Mouse (Mus musculus): ENCODE results near the gene Saysd1. TPM values are rescaled to one million over a fixed set of nuclear protein-coding genes. Genes with fewer than 3 reads are reported as not detected.
A peak's percentile ranks its signal among the peaks of the same experiment; 100 is the strongest.

Saysd1 gene
- total and polyA plus RNA-seq, 3 experiments = 2.8 to 7.9 (median 2.8) TPM

DNA sequence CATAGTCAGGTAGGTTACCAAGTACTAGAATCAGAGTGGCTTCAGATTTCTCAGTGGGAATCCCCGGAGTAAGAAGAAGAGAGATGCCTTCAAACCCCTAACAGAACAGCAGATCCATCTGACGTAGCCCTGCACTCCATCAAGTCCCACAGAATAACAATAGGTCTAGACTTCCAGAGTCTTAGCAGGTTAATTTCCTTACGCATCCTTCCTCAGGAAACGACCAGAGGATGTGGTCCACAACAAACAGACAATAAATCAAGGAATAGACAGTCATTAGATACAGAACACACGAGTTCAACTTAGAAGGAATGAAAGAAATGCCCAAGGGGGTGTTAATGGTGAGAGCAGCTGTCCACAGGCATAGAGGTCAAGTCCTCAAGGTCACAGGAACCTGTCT, 43.4 kb downstream of the Saysd1 start:
- Histone ChIP-seq H3K4me3 (ENCODE audit: low read depth, low read length) (no peak overlapping the region), H3K9me3 (replicated peaks) (no peaks in the 10 kb centered on the region), H3K27me3 (ENCODE audit: insufficient read depth, low read length) (no peaks in the 10 kb centered on the region; the same call in 1 of the 2 replicates), H3K36me3 (replicated peaks) (no peaks in the 10 kb centered on the region), H3K4me1 (ENCODE audit: insufficient read depth, low read depth, low read length) (no peaks in the 10 kb centered on the region)
- TF ChIP-seq CTCF (IDR thresholded peaks at IDR 0.05; ENCODE audit: low read depth, low read length) (no peak), TAL1 (conservative IDR thresholded peaks at IDR 0.05; ENCODE audit: low read depth, low read length) (no peak), GATA1 (IDR thresholded peaks at IDR 0.05; ENCODE audit: borderline replicate concordance, low read length) (no peak), GATA2 (IDR thresholded peaks at IDR 0.05; ENCODE audit: borderline replicate concordance, low read depth, low read length) (no peak), POLR2AphosphoS5 (IDR thresholded peaks at IDR 0.05; ENCODE audit: insufficient replicate concordance, low read depth, low read length) (no peak)
- DNase-seq (ENCODE audit: low spot score) (no peak), ATAC-seq (ENCODE audit: extremely low read depth, insufficient number of reproducible peaks, low FRiP score, poor library complexity, severe bottlenecking) (no peak)

- peak; percentile 22 for DNase-seq (ENCODE audit: low spot score)
- H3K4me1 ChIP-seq (ENCODE audit: insufficient read depth, low read depth, low read length) = no peaks in the 10 kb centered on the region
- no peak overlapping the region for H3K4me3 ChIP-seq (ENCODE audit: low read depth, low read length)
- H3K27me3 ChIP-seq (ENCODE audit: insufficient read depth, low read length) = peaks cover 3% of the 10 kb centered on the region; the same call in 1 of the 2 replicates
- no peaks in the 10 kb centered on the region for H3K9me3 ChIP-seq (replicated peaks)
- no peaks in the 10 kb centered on the region for H3K36me3 ChIP-seq (replicated peaks)
- TF ChIP-seq POLR2AphosphoS5 (IDR thresholded peaks at IDR 0.05; ENCODE audit: insufficient replicate concordance, low read depth, low read length) = no peak
- no peak for TF ChIP-seq GATA2 (IDR thresholded peaks at IDR 0.05; ENCODE audit: borderline replicate concordance, low read depth, low read length)
- TF ChIP-seq TAL1 (conservative IDR thresholded peaks at IDR 0.05; ENCODE audit: low read depth, low read length) = no peak
- TF ChIP-seq CTCF (IDR thresholded peaks at IDR 0.05; ENCODE audit: low read depth, low read length) = no peak
- no peak for TF ChIP-seq GATA1 (IDR thresholded peaks at IDR 0.05; ENCODE audit: borderline replicate concordance, low read length)
- no peak for ATAC-seq (ENCODE audit: extremely low read depth, insufficient number of reproducible peaks, low FRiP score, poor library complexity, severe bottlenecking)
These were observed 44.8 kb downstream of the Saysd1 start for GRCm38 (mm10) chr14:20093493-20093892.

- ATAC-seq (ENCODE audit: extremely low read depth, insufficient number of reproducible peaks, low FRiP score, poor library complexity, severe bottlenecking) (no peak), DNase-seq (ENCODE audit: low spot score) (no peak)
- no peaks in the 10 kb centered on the region for H3K9me3 ChIP-seq (replicated peaks)
- TF ChIP-seq TAL1 (conservative IDR thresholded peaks at IDR 0.05; ENCODE audit: low read depth, low read length) = no peak
- no peak for TF ChIP-seq CTCF (IDR thresholded peaks at IDR 0.05; ENCODE audit: low read depth, low read length)
- no peak for TF ChIP-seq POLR2AphosphoS5 (IDR thresholded peaks at IDR 0.05; ENCODE audit: insufficient replicate concordance, low read depth, low read length)
- TF ChIP-seq GATA1 (IDR thresholded peaks at IDR 0.05; ENCODE audit: borderline replicate concordance, low read length) = no peak
- no peak for TF ChIP-seq GATA2 (IDR thresholded peaks at IDR 0.05; ENCODE audit: borderline replicate concordance, low read depth, low read length)
- peaks cover 38% of the 10 kb centered on the region for H3K4me1 ChIP-seq (ENCODE audit: insufficient read depth, low read depth, low read length)
- 0 out of 2 replicates have a peak, but pooled peaks cover 3% of the 10 kb centered on the region for H3K27me3 ChIP-seq (ENCODE audit: insufficient read depth, low read length)
- peaks cover 15% of the 10 kb centered on the region for H3K36me3 ChIP-seq (replicated peaks)
- no peak overlapping the region for H3K4me3 ChIP-seq (ENCODE audit: low read depth, low read length)
These were observed 54.0 kb downstream of the Saysd1 start for GRCm38 (mm10) chr14:20084335-20084734.

DNA sequence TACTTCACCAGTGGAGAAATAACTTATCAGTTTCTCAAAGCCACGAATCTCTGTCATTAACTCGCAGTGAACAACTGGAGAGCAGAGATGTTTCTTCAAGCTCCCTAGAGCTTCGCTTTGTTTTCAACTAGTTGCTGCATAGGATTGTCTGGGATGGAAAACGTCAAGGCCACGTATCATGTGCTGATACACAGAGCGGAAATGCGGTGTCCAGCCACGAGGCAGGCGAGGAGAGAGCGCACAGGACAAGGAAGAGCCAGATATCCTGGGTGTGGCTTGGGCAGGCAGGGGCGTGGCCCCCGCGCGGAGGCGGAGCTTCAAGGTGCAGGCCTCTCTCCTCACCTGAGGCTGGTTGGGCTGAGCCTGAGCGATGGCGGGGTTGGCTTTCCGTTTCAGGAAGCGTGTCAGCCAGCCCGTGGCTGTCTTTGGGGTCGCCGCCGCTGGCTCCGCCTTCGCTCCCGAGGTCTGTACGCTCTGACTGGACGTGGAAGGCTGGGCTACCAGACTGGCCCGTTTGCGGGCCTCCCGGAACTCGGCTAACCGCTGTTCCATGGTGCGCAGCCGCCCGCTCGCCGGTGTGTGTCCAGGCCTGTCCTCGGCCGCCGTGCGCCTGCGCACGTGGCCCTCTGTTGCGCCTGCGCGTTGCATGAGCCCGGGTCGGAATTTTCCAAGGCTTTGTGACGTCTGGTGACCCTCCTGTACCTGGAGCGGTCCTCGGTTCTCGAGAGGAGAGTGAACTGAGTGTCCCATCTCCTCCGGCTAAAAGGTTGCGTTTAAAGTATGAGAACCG, 55.6 kb downstream of the Saysd1 start:
- ATAC-seq (ENCODE audit: extremely low read depth, insufficient number of reproducible peaks, low FRiP score, poor library complexity, severe bottlenecking) (peak; percentile 92), DNase-seq (ENCODE audit: low spot score) (peak; percentile 82)
- peaks cover 38% of the 10 kb centered on the region for H3K4me1 ChIP-seq (ENCODE audit: insufficient read depth, low read depth, low read length)
- H3K27me3 ChIP-seq (ENCODE audit: insufficient read depth, low read length) = no peaks in the 10 kb centered on the region
- H3K9me3 ChIP-seq (replicated peaks) = no peaks in the 10 kb centered on the region
- TF ChIP-seq GATA1 (IDR thresholded peaks at IDR 0.05; ENCODE audit: borderline replicate concordance, low read length) (no peak), POLR2AphosphoS5 (IDR thresholded peaks at IDR 0.05; ENCODE audit: insufficient replicate concordance, low read depth, low read length) (peak; percentile 74; the same call in 1 of the 2 replicates), GATA2 (IDR thresholded peaks at IDR 0.05; ENCODE audit: borderline replicate concordance, low read depth, low read length) (no peak)
- peak overlapping the region; percentile 74 for H3K4me3 ChIP-seq (ENCODE audit: low read depth, low read length)
- H3K36me3 ChIP-seq (replicated peaks) = peaks cover 19% of the 10 kb centered on the region

DNA sequence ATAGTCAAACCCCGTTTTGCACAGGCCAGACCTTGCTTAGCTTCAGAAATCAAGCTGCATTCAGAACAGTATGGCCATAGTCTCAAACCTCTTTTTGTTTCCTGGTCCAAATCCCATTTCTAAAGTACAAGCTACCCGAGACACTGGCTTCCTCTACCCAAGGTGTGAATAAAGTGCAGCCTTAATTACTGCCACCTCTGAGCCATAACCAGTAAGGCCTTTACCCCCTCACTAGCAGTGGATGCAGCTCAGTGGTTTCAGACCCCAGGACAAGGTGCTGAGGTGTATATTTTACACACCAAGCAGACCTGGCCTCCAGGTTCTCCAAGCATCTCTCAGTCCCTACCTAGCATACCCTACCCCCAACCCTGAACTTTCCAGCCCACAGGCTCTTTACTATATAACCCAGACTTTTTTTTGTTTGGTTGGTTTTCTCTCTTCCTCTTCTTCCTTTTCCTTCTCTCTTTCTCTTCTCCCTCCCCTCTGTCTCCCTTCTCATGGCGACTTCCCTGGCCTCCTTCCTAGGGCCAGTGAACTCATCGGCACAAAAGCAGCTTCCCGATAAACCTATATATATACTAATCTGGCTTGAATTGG, 56.3 kb downstream of the Saysd1 start:
- Histone ChIP-seq H3K36me3 (replicated peaks) (peaks cover 26% of the 10 kb centered on the region), H3K4me1 (ENCODE audit: insufficient read depth, low read depth, low read length) (peaks cover 38% of the 10 kb centered on the region), H3K4me3 (ENCODE audit: low read depth, low read length) (peak overlapping the region; percentile 74), H3K9me3 (replicated peaks) (no peaks in the 10 kb centered on the region), H3K27me3 (ENCODE audit: insufficient read depth, low read length) (no peaks in the 10 kb centered on the region)
- TF ChIP-seq GATA1 (IDR thresholded peaks at IDR 0.05; ENCODE audit: borderline replicate concordance, low read length) (no peak), POLR2AphosphoS5 (IDR thresholded peaks at IDR 0.05; ENCODE audit: insufficient replicate concordance, low read depth, low read length) (no peak), CTCF (IDR thresholded peaks at IDR 0.05; ENCODE audit: low read depth, low read length) (no peak), TAL1 (conservative IDR thresholded peaks at IDR 0.05; ENCODE audit: low read depth, low read length) (no peak), GATA2 (IDR thresholded peaks at IDR 0.05; ENCODE audit: borderline replicate concordance, low read depth, low read length) (no peak)
- no peak for ATAC-seq (ENCODE audit: extremely low read depth, insufficient number of reproducible peaks, low FRiP score, poor library complexity, severe bottlenecking)
- DNase-seq (ENCODE audit: low spot score) = no peak

DNA sequence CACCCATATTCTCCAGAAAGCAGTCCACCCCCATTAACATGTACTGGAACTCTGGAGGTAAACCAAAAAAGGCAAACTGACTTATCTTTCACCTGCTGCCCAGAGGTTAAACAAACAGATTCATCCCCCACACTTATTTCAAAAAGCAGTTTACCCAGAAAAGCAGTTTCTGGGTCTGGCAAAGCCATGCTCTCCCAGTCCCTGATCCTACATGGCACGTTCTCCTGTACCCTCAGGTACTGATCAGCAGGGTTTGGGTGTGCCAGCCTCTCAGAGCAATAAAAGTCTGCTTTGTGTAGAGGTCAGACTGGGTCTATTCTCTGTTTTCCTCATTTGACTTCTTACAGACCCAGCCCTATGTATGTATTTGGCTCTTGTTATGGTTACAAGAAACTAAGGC, 57.2 kb downstream of the Saysd1 start:
- Histone ChIP-seq H3K27me3 (ENCODE audit: insufficient read depth, low read length) (no peaks in the 10 kb centered on the region), H3K9me3 (replicated peaks) (no peaks in the 10 kb centered on the region), H3K4me3 (ENCODE audit: low read depth, low read length) (no peak overlapping the region; the same call in 1 of the 2 replicates), H3K4me1 (ENCODE audit: insufficient read depth, low read depth, low read length) (peaks cover 38% of the 10 kb centered on the region), H3K36me3 (replicated peaks) (peaks cover 31% of the 10 kb centered on the region)
- DNase-seq (ENCODE audit: low spot score) = no peak
- no peak for TF ChIP-seq GATA1 (IDR thresholded peaks at IDR 0.05; ENCODE audit: borderline replicate concordance, low read length)
- TF ChIP-seq CTCF (IDR thresholded peaks at IDR 0.05; ENCODE audit: low read depth, low read length) = no peak
- TF ChIP-seq POLR2AphosphoS5 (IDR thresholded peaks at IDR 0.05; ENCODE audit: insufficient replicate concordance, low read depth, low read length) = no peak
- TF ChIP-seq TAL1 (conservative IDR thresholded peaks at IDR 0.05; ENCODE audit: low read depth, low read length) = no peak
- TF ChIP-seq GATA2 (IDR thresholded peaks at IDR 0.05; ENCODE audit: borderline replicate concordance, low read depth, low read length) = no peak
- no peak for ATAC-seq (ENCODE audit: extremely low read depth, insufficient number of reproducible peaks, low FRiP score, poor library complexity, severe bottlenecking)

Measured in G1E (cell line).